Mouse (Mus musculus): ENCODE measurements around the gene Gm3373.
"Not testable (repeated sequence)": the region's sequence is repeated elsewhere in the genome, so short reads cannot be mapped to it uniquely, and the experiment has no call there.

Gm3373 gene

GRCm38 (mm10) chr14:5741477-5741876 lies at the start of gene Gm3373:
Gene Gm3373 (minus strand): TSS chr14:5741577.
- not testable (repeated sequence) for DNase-seq

- DNase-seq: not testable (repeated sequence)
Observed at GRCm38 (mm10) chr14:5687357-5687756, 54.0 kb downstream of the Gm3373 start, which contains the start of gene Gm9603. Gene Gm9603 (minus strand): TSS chr14:5687457.

Data from kidney, adult 9 months (tissue).